Mouse (Mus musculus) CH12.LX (cell line): ENCODE data around the gene Zfp541.

Experiments
- BHLHE40 ChIP-seq: IDR thresholded peaks from 2 replicates; pipeline ENCODE4 v1.6.1; 2011; ENCODE audit warnings: mild to moderate bottlenecking, low read depth, low read length, improper control_type of control experiment
- CHD2 ChIP-seq: IDR thresholded peaks from 2 replicates; pipeline ENCODE4 v1.6.1; 2011; ENCODE audit warnings: low read length, improper control_type of control experiment
- CTCF ChIP-seq, 2 experiments: IDR thresholded peaks in 1 of 2; conservative IDR thresholded peaks in 1 of 2; 2 replicates each; pipeline ENCODE4 v1.5.1; 2011 to 2012; ENCODE audit warnings: low read depth in 2 of 2, low read length in 2 of 2, improper control_type of control experiment in 1 of 2, inconsistent platforms in 1 of 2, mild to moderate bottlenecking in 1 of 2, moderate library complexity in 1 of 2
- EP300 ChIP-seq: IDR thresholded peaks from 2 replicates; pipeline ENCODE4 v1.6.1; 2011; ENCODE audit warnings: low read length, improper control_type of control experiment
- MAX ChIP-seq: IDR thresholded peaks from 2 replicates; pipeline ENCODE4 v1.6.1; 2011; ENCODE audit warnings: low read length, improper control_type of control experiment
- NELFE ChIP-seq: IDR thresholded peaks from 2 replicates; pipeline ENCODE4 v1.6.1; 2011; ENCODE audit warnings: low read depth, low read length, improper control_type of control experiment
- POLR2A ChIP-seq: IDR thresholded peaks from 2 replicates; pipeline ENCODE4 v1.6.1; 2011; ENCODE audit warnings: low read depth, mild to moderate bottlenecking, improper control_type of control experiment, low read length
- POLR2AphosphoS2 ChIP-seq: IDR thresholded peaks from 2 replicates; pipeline ENCODE4 v1.6.1; 2011; ENCODE audit warnings: low read depth, low read length, improper control_type of control experiment
- TBP ChIP-seq: conservative IDR thresholded peaks from 2 replicates; pipeline ENCODE4 v1.6.1; 2011; ENCODE audit warnings: low read depth, low read length, improper control_type of control experiment

DNA sequence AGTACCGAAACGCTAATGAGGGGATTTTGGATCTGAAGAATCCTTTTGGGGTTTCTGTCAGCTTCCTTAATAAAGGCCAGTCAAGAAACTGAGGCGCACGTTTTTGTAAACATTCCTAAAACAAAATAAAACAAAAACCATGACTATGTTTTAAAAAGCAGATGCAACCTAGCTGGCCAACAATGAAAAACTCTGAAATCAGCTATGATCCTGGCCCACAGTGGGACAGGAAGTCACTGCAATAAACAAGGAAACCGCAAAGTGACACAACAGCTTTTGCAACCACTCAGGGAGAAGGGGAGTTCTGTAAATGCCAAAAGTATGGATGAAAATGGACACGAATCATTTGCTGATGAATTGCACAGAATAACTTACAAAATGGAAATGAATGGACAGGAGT lies 8.5 kb upstream of the Zfp541 start:
- TF ChIP-seq CTCF (conservative IDR thresholded peaks at IDR 0.05 in 1 of 2, IDR thresholded peaks at IDR 0.05 in 1 of 2; ENCODE audit: low read depth in 2 of 2, low read length in 2 of 2) (no peak), BHLHE40 (peak; percentile 80), TBP (no peak), POLR2AphosphoS2 (no peak), MAX (no peak), NELFE (no peak), POLR2A (no peak), CHD2 (peak; percentile 5; the same call in 1 of the 2 replicates), EP300 (peak; percentile 69)
